Mouse (Mus musculus) cortical plate, adult 2 months (tissue): ENCODE results near the gene Msi1.

Experiments used
- CTCF ChIP-seq: fragments of 200-500 bp; IDR thresholded peaks from 2 replicates; pipeline ENCODE4 v1.5.1; 2011; ENCODE audit warnings: mild to moderate bottlenecking, control low read depth, low read length; ENCODE audit not compliant: insufficient read depth; ENCODE audit errors: extremely low read depth
- POLR2A ChIP-seq: fragments of 200-500 bp; IDR thresholded peaks from 2 replicates; pipeline ENCODE4 v1.6.1; 2011; ENCODE audit warnings: mild to moderate bottlenecking, low read length, control low read depth; ENCODE audit not compliant: insufficient read depth; ENCODE audit errors: extremely low read depth

GRCm38 (mm10) chr5:115429359-115430186 is at the start of gene Msi1:
- no peak for TF ChIP-seq CTCF
- TF ChIP-seq POLR2A, result no peak
